Mouse (Mus musculus) G1E (cell line): Measurements from ENCODE around the gene Letm1. TPM values are rescaled to one million over a fixed set of nuclear protein-coding genes. Genes with fewer than 3 reads are reported as not detected.

Experiments used
- ATAC-seq: 2 replicates; pipeline ENCODE4 v1.8.0; 2016; ENCODE audit warnings: mild to moderate bottlenecking; ENCODE audit not compliant: insufficient number of reproducible peaks, poor library complexity, low FRiP score, severe bottlenecking; ENCODE audit errors: extremely low read depth
- DNase-seq: peaks from one replicate; pipeline ENCODE4 v3.0.0; 2012; ENCODE audit warnings: low spot score
- H3K27me3 ChIP-seq: 2 replicates; pipeline ENCODE4 v1.6.1; 2012; ENCODE audit warnings: mild to moderate bottlenecking, low read length, inconsistent platforms; ENCODE audit not compliant: insufficient read depth
- H3K36me3 ChIP-seq: replicated peaks from 2 replicates; pipeline ENCODE3; 2012; ENCODE audit warnings: mild to moderate bottlenecking, inconsistent platforms
- H3K4me1 ChIP-seq: 2 replicates; pipeline ENCODE4 v1.6.1; 2012; ENCODE audit warnings: low read depth, low read length, inconsistent platforms, mixed read lengths; ENCODE audit not compliant: insufficient read depth
- H3K4me3 ChIP-seq: 2 replicates; pipeline ENCODE4 v1.5.1; 2012; ENCODE audit warnings: low read depth, mild to moderate bottlenecking, inconsistent platforms, low read length, moderate library complexity, mixed read lengths
- H3K9me3 ChIP-seq: replicated peaks from 2 replicates; pipeline ENCODE4 v1.6.1; 2012; ENCODE audit warnings: inconsistent platforms
- CTCF ChIP-seq: IDR thresholded peaks from 2 replicates; pipeline ENCODE4 v1.5.1; 2012; ENCODE audit warnings: low read depth, low read length, inconsistent platforms, mixed read lengths
- GATA1 ChIP-seq: IDR thresholded peaks from 2 replicates; pipeline ENCODE4 v1.6.1; 2012; ENCODE audit warnings: borderline replicate concordance, low read length, inconsistent platforms, mixed read lengths
- GATA2 ChIP-seq: IDR thresholded peaks from 2 replicates; pipeline ENCODE4 v1.6.1; 2012; ENCODE audit warnings: low read depth, low read length, inconsistent platforms, borderline replicate concordance
- POLR2AphosphoS5 ChIP-seq: IDR thresholded peaks from 2 replicates; pipeline ENCODE4 v1.6.1; 2012; ENCODE audit warnings: low read depth, low read length, inconsistent platforms; ENCODE audit not compliant: insufficient replicate concordance
- TAL1 ChIP-seq: conservative IDR thresholded peaks from 2 replicates; pipeline ENCODE4 v1.6.1; 2012; ENCODE audit warnings: low read depth, low read length, inconsistent platforms, mixed read lengths
- polyA plus RNA-seq: library from polyadenylated mRNA; stranded (reverse); fragments of >175 nt; gene quantifications from 2 replicates; pipeline ENCODE4 v1.2.3, GENCODE M21; 2012
- total RNA-seq, 2 experiments: library from RNA; stranded (forward) in 1 of 2; stranded (reverse) in 1 of 2; fragments of 200-1000 nt in 1 of 2; fragments of >200 nt in 1 of 2; fragmentation: Nextera tagmentation in 1 of 2; gene quantifications; 2 replicates each; pipeline ENCODE4 v1.2.3; 2014 to 2017

Letm1 gene
- total and polyA plus RNA-seq, 3 experiments = 14.6 to 28.6 (median 20.8) TPM

DNA sequence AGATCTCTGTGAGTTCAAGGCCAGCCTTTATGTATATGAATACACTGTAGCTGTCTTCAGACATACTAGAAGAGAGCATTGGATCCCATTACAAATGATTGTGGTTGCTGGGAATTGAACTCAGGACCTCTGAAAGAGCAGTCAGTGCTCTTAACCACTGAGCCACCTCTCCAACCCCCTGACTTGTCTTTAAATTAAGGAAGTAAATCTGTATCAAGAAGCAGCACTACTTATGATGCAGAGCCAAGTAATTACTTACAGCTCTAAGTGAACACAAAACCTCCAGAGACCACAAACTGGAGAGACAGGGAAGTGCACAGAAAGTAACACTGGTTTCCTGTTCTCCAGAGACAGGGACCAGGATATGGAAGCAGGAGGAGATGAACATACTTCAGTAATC lies 5.4 kb downstream of the Letm1 start:
- peaks cover 75% of the 10 kb centered on the region for H3K36me3 ChIP-seq
- H3K4me3 ChIP-seq = no peak overlapping the region
- H3K27me3 ChIP-seq = no peaks in the 10 kb centered on the region
- ATAC-seq (no peak), DNase-seq (no peak)
- H3K4me1 ChIP-seq = peaks cover 38% of the 10 kb centered on the region
- no peaks in the 10 kb centered on the region for H3K9me3 ChIP-seq
- TF ChIP-seq CTCF = no peak
- no peak for TF ChIP-seq TAL1
- TF ChIP-seq POLR2AphosphoS5 = no peak
- TF ChIP-seq GATA1 = no peak
- no peak for TF ChIP-seq GATA2

DNA sequence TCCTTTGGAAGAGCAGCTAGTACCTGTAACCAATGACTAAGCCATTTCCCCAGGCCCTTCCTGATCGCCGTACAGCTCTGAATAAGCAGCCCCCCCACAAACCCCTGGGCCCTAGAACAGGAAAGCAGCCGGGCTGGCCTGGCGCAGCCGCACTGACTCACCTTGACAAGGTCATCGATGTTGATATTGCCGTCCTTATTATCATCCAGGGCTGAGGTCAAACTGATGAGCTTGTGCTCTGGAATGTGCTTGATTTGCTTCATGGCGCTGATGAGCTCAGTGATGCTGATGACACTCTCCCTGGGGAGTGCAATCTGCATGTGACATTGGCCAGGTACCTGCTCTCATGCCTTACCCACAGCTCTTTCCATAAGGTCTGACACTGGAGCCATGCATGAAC lies 39.1 kb downstream of the Letm1 start:
- peaks cover 95% of the 10 kb centered on the region for H3K36me3 ChIP-seq
- H3K4me3 ChIP-seq = no peak overlapping the region
- TF ChIP-seq CTCF (no peak), POLR2AphosphoS5 (no peak), TAL1 (no peak), GATA1 (no peak), GATA2 (no peak)
- H3K27me3 ChIP-seq = no peaks in the 10 kb centered on the region
- ATAC-seq (no peak), DNase-seq (no peak)
- H3K4me1 ChIP-seq = no peaks in the 10 kb centered on the region
- H3K9me3 ChIP-seq = no peaks in the 10 kb centered on the region

GRCm38 (mm10) chr5:33740548-33740947 lies 42.1 kb downstream of the Letm1 start:
- TF ChIP-seq TAL1 (no peak), GATA2 (no peak), CTCF (no peak), POLR2AphosphoS5 (no peak), GATA1 (no peak)
- H3K9me3 ChIP-seq = no peaks in the 10 kb centered on the region
- ATAC-seq (no peak), DNase-seq (no peak)
- H3K27me3 ChIP-seq = no peaks in the 10 kb centered on the region; the same call in 1 of the 2 replicates
- no peak overlapping the region for H3K4me3 ChIP-seq
- peaks cover 69% of the 10 kb centered on the region for H3K36me3 ChIP-seq
- H3K4me1 ChIP-seq = no peaks in the 10 kb centered on the region

DNA sequence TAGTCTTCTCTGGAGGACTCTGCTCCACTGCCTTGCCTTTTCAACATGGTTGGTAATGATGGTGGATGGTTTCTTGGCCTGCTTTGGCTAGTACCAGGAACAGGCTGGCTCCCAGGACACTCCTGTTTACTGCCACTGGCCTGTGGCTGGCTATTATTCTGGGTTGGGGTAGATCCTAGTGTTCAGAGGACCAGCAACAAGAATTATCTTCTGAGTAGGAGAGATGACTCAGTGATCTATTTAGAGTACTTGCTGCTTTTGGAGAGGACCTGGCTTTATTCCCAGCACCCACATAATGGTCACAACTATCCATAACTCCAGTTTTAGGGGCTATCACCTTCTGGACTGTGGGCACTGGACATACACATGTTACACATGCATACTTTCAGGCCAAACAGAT lies 44.3 kb downstream of the Letm1 start:
- no peak for ATAC-seq
- Histone ChIP-seq H3K4me1 (no peaks in the 10 kb centered on the region), H3K4me3 (no peak overlapping the region), H3K36me3 (peaks cover 48% of the 10 kb centered on the region), H3K9me3 (no peaks in the 10 kb centered on the region), H3K27me3 (peaks cover 14% of the 10 kb centered on the region; the same call in 1 of the 2 replicates)
- no peak for DNase-seq
- no peak for TF ChIP-seq TAL1
- TF ChIP-seq CTCF = no peak
- TF ChIP-seq GATA2 = no peak

GRCm38 (mm10) chr5:33737903-33738321 lies 44.7 kb downstream of the Letm1 start:
- H3K36me3 ChIP-seq = peaks cover 44% of the 10 kb centered on the region
- DNase-seq (peak; percentile 32), ATAC-seq (no peak)
- peaks cover 14% of the 10 kb centered on the region; the same call in 1 of the 2 replicates for H3K27me3 ChIP-seq
- H3K4me1 ChIP-seq = no peaks in the 10 kb centered on the region
- H3K9me3 ChIP-seq = no peaks in the 10 kb centered on the region
- TF ChIP-seq CTCF (peak; percentile 51; the same call in 1 of the 2 replicates), POLR2AphosphoS5 (no peak)
- no peak overlapping the region for H3K4me3 ChIP-seq

DNA sequence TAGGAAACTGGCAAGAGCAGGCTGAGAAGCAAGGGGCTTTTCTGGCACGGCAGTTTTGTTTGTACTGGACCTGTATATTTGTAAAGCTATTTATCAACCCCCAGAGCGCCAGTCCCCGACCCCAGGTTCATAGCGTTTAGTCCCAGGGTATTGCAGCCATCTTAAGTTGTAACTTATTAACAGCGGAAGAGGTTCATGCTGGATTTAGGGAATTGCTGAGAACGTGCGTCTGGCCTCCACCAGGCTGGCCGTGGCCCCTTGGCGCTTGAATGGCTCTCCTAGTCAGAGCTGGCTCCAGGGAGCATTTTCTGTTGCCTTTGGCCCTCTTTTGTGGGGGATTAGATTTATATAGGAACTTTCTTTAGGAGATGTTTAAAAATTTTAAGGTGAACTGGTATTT lies 46.4 kb downstream of the Letm1 start:
- H3K36me3 ChIP-seq = peaks cover 27% of the 10 kb centered on the region
- no peak overlapping the region for H3K4me3 ChIP-seq
- no peaks in the 10 kb centered on the region for H3K4me1 ChIP-seq
- DNase-seq = no peak
- no peak for ATAC-seq
- H3K27me3 ChIP-seq = peaks cover 24% of the 10 kb centered on the region; the same call in 1 of the 2 replicates
- H3K9me3 ChIP-seq = no peaks in the 10 kb centered on the region
- TF ChIP-seq GATA2 (no peak), POLR2AphosphoS5 (no peak), CTCF (no peak), TAL1 (no peak), GATA1 (no peak)

DNA sequence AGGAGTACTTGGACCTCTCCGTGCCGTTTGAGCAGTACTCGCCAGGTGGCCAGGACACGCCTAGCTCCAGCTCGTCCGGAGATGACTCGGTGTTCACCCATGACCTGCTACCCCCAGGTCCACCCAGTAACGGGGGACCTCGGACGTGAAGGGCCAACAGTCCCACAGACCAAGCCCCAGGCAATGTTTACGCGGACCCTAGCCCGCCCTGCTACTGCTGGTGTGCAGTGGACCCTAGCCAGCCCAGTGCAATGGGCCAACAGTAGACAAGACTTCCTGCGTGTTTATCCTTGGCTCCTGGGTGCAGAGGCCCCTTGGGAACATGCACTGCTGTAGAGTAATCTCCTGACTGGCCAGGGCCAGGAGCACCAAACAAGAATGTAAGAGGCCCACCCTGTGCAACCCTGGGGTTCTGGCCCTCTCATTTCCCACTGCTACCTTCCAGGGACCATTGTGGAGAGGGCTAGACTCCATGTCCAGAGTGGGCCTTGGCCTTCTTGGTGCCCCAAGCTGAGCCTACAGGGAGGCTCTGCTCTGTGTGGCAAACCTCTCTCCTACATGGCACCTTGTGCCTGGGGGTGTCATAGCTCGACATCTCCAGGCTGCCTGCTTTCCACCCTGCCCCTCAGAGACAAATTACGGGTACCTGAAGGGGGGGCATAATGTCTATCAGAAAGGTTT lies 47.1 kb downstream of the Letm1 start:
- Histone ChIP-seq H3K4me3 (no peak overlapping the region), H3K4me1 (no peaks in the 10 kb centered on the region), H3K36me3 (peaks cover 20% of the 10 kb centered on the region), H3K27me3 (peaks cover 27% of the 10 kb centered on the region), H3K9me3 (no peaks in the 10 kb centered on the region)
- no peak for DNase-seq
- TF ChIP-seq GATA1 = no peak
- no peak for TF ChIP-seq GATA2
- no peak for TF ChIP-seq TAL1
- TF ChIP-seq CTCF = no peak
- TF ChIP-seq POLR2AphosphoS5 = no peak
- ATAC-seq = no peak
